Mouse (Mus musculus) hindbrain, embryonic 15.5 days (tissue): ENCODE measurements around the gene Rgs3. TPM values are rescaled to one million over a fixed set of nuclear protein-coding genes. Genes with fewer than 3 reads are reported as not detected.

ENCODE experiments used
- ATAC-seq: fragments of 200-750 bp; cut with Nextera tagmentation; 2 replicates; pipeline ENCODE4 v1.8.0; 2017; ENCODE audit warnings: low read depth, moderate number of reproducible peaks, moderate TSS enrichment; ENCODE audit not compliant: low FRiP score
- H3K27ac ChIP-seq: fragments of 300-500 bp; sonication (generic); replicated peaks from 2 replicates; pipeline ENCODE4 v1.5.1; 2015; ENCODE audit warnings: mild to moderate bottlenecking, inconsistent platforms
- H3K27me3 ChIP-seq: fragments of 300-500 bp; sonication (generic); 2 replicates; pipeline ENCODE4 v1.6.1; 2015; ENCODE audit warnings: control low read depth, inconsistent platforms
- H3K36me3 ChIP-seq: fragments of 300-500 bp; sonication (generic); 2 replicates; pipeline ENCODE4 v1.6.1; 2015; ENCODE audit warnings: control low read depth, inconsistent platforms
- H3K4me1 ChIP-seq: fragments of 300-500 bp; sonication (generic); replicated peaks from 2 replicates; pipeline ENCODE4 v1.6.1; 2015; ENCODE audit warnings: control low read depth, inconsistent platforms
- H3K4me2 ChIP-seq: fragments of 300-500 bp; sonication (generic); 2 replicates; pipeline ENCODE4 v1.6.1; 2015; ENCODE audit warnings: moderate library complexity, mild to moderate bottlenecking, inconsistent platforms
- H3K4me3 ChIP-seq: fragments of 300-500 bp; sonication (generic); 2 replicates; pipeline ENCODE4 v1.5.1; 2015; ENCODE audit warnings: mild to moderate bottlenecking, inconsistent platforms
- H3K9ac ChIP-seq: fragments of 300-500 bp; sonication (generic); 2 replicates; pipeline ENCODE4 v1.6.1; 2015; ENCODE audit warnings: inconsistent platforms
- H3K9me3 ChIP-seq: fragments of 300-500 bp; sonication (generic); 2 replicates; pipeline ENCODE4 v1.6.1; 2016; ENCODE audit warnings: control low read depth, inconsistent platforms
- WGBS: fragments of 180-500 bp; shearing (Covaris S2); methylation state at CpG from one replicate; pipeline ENCODE4 v1.1.7; 2015; 5-methylcytosine and 5-hydroxymethylcytosine counted together
- polyA plus RNA-seq: library from polyadenylated mRNA; unstranded; fragments of >200 nt; fragmentation: Nextera tagmentation; extraction: Ambion mirVana; gene quantifications from 2 replicates; pipeline ENCODE4 v1.2.1, GENCODE M21; 2015

Rgs3 gene
- polyA plus RNA-seq, 1 experiment from 2014 or later: 69.3 TPM

DNA sequence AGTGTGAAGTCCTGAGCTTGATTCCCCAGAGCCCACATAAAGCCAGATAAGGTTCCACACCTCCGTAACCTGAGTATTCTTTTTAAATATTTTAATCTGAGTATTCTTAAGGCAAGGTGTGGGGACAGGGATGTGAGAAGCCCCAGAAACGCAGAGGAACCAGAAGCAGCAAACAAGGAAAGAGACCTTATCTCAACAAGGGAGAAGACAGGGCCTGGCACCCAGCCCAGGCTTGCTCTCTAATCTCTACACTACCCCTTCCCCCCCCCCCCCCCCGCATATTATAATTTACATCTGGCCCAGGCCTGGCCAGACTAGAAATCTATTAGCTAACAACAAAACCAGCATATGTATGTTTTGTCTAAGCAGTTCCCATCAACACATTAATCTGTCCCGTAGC is 131.3 kb downstream of the Rgs3 start:
- ATAC-seq: no peak
- H3K4me1 ChIP-seq: peaks cover 20% of the 10 kb centered on the region
- H3K9ac ChIP-seq: no peak overlapping the region
- H3K27ac ChIP-seq: no peak overlapping the region
- no peaks in the 10 kb centered on the region for H3K9me3 ChIP-seq
- 0 out of 2 replicates have a peak, but pooled peaks cover 18% of the 10 kb centered on the region for H3K36me3 ChIP-seq
- 78% methylated on average over 3 of the region's 4 CpGs for whole genome bisulfite sequencing
- H3K4me3 ChIP-seq: no peak overlapping the region
- no peaks in the 10 kb centered on the region for H3K27me3 ChIP-seq
- H3K4me2 ChIP-seq: no peak overlapping the region

DNA sequence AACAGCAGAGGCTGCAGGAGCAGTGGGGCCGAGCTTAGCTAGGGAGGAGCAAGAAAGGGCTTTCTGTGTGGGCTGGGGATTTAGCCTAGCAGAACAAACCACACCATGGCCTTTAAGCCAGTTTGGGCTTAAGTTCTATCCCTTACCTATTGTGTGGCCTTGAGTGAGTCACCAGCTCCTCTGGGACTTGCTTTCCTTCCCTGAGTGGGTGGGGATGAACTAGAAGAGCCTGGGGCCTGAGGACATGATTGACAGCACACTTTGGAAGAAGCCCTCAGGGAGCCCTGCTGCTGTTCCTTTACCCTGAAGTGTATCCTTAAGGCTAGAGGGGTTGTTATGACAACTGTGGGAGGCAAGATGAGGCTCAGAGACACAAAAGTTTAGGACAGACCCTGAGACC is 132.0 kb downstream of the Rgs3 start:
- no peak overlapping the region for H3K4me3 ChIP-seq
- H3K4me1 ChIP-seq: peaks cover 25% of the 10 kb centered on the region
- no peak for ATAC-seq
- H3K27ac ChIP-seq: no peak overlapping the region
- no peak overlapping the region for H3K4me2 ChIP-seq
- H3K27me3 ChIP-seq: no peaks in the 10 kb centered on the region
- H3K9me3 ChIP-seq: no peaks in the 10 kb centered on the region
- WGBS: 72% methylated on average over 1 of the region's 1 CpGs
- H3K36me3 ChIP-seq: 0 out of 2 replicates have a peak, but pooled peaks cover 18% of the 10 kb centered on the region
- H3K9ac ChIP-seq: no peak overlapping the region

DNA sequence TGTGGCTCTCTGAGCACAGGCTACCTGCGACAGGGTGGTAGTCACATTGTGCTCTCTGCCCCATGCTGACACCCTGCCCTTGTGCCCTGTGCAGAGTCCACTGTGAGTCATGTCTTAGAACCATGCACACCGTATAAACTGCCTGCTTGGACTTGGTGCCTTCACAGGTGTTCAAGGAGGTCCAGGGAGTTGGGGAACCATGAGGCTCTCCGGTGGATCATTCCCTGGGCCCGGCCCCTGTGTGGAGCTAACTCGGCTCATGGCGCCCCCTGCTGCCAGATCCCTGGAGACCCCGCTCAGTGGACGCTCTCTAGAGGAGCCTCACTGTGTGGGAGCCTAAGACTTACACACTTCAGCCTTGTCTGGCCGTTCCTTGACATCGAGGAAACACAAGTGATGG is 134.2 kb downstream of the Rgs3 start:
- no peak overlapping the region for H3K4me2 ChIP-seq
- H3K36me3 ChIP-seq: 0 out of 2 replicates have a peak, but pooled peaks cover 18% of the 10 kb centered on the region

DNA sequence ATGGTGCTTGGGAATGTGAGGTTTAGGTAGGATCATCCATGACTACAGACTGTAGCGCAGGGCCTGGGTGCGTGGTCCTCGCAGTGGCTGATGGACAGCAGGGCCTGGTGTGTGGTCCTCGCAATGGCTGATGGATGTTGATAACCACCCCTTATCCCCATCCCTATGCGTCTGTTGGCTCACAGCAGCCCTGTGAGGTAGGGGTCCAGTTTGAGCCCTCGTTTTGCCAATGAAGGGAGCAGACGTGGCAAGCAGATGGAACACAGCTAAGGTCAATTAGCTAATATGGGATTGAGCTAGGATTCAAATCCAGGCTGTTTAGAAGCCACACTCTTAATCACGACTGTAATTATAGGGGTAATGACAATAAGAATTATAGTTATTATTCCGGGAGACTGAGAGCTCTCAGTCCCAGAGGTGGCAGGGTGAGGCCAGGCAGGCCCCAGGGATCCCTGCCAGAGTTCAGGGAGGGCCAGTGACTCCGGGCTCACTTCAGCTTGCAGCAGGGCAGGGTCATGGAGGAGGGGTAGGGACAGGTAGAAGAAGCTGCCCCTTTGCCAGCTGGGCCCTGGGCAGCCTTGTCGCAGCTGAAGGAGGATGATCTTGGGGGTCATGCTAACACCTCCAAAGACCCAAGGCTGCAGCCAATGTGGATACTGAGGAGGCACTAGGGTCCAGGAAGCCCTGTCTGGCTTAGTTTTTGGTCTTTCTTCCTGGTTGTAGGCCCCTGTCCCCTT is 135.2 kb downstream of the Rgs3 start:
- Histone ChIP-seq H3K36me3 (peaks cover 19% of the 10 kb centered on the region; the same call in 1 of the 2 replicates), H3K4me3 (no peak overlapping the region), H3K4me2 (no peak overlapping the region), H3K4me1 (peaks cover 54% of the 10 kb centered on the region), H3K27ac (no peak overlapping the region), H3K27me3 (no peaks in the 10 kb centered on the region), H3K9me3 (no peaks in the 10 kb centered on the region), H3K9ac (no peak overlapping the region)
- WGBS: 62% methylated on average over 11 of the region's 11 CpGs
- ATAC-seq: no peak

More for the DNA sequence above, 134.2 kb downstream of the Rgs3 start:
- Histone ChIP-seq H3K27me3 (no peaks in the 10 kb centered on the region), H3K4me3 (no peak overlapping the region), H3K4me1 (peaks cover 43% of the 10 kb centered on the region), H3K27ac (no peak overlapping the region), H3K9me3 (no peaks in the 10 kb centered on the region), H3K9ac (no peak overlapping the region)
- ATAC-seq: no peak; the same call in 1 of the 2 replicates
- 42% methylated on average over 10 of the region's 10 CpGs for WGBS

DNA sequence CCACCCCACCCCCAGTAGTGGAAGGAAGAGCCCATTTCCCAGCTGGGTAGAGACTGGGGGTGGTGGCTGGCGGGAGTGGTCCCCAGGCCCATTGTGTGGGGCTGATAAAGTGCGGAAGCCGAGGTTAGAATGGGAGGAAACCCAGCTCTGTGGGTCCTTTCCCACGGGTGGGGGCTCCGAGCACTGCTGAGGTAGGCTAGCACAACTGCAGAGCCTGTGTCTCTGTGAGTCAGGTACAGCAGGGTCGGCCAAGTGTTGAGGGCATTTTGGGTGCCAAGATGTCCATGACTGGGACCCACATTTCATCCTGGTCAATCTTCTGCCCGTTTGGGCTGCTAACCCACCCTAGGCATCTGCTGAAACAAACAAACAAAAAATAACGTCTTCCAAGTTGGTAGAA is 135.9 kb downstream of the Rgs3 start:
- Histone ChIP-seq H3K9me3 (no peaks in the 10 kb centered on the region), H3K9ac (no peak overlapping the region), H3K4me3 (no peak overlapping the region), H3K36me3 (peaks cover 25% of the 10 kb centered on the region), H3K27me3 (no peaks in the 10 kb centered on the region), H3K4me1 (peaks cover 60% of the 10 kb centered on the region), H3K4me2 (no peak overlapping the region), H3K27ac (no peak overlapping the region; the same call in 1 of the 2 replicates)
- 64% methylated on average over 8 of the region's 8 CpGs for WGBS
- no peak for ATAC-seq

DNA sequence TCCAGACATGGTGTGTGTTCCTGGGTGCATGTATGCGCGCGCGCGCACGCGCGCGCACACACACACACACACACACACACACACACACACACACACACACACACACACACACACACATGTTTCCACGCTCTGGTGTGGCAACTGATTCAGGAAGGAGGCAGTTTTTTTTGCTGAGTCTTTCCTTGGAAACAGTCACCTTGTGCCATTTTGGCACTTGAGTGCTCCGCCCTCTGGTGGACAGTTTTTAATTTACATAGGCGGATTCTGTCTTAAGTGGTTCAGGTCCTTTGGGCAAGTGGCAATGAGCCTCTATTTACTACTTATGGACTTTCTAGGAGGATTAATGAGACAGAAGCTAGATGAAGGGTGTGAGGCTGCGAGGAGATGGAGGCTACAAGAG is 136.3 kb downstream of the Rgs3 start:
- Histone ChIP-seq H3K4me1 (peaks cover 61% of the 10 kb centered on the region), H3K27me3 (no peaks in the 10 kb centered on the region), H3K9ac (no peak overlapping the region), H3K36me3 (peaks cover 24% of the 10 kb centered on the region), H3K27ac (no peak overlapping the region; the same call in 1 of the 2 replicates), H3K9me3 (no peaks in the 10 kb centered on the region), H3K4me3 (no peak overlapping the region), H3K4me2 (no peak overlapping the region)
- ATAC-seq: no peak
- WGBS: 16% methylated on average over 4 of the region's 13 CpGs

DNA sequence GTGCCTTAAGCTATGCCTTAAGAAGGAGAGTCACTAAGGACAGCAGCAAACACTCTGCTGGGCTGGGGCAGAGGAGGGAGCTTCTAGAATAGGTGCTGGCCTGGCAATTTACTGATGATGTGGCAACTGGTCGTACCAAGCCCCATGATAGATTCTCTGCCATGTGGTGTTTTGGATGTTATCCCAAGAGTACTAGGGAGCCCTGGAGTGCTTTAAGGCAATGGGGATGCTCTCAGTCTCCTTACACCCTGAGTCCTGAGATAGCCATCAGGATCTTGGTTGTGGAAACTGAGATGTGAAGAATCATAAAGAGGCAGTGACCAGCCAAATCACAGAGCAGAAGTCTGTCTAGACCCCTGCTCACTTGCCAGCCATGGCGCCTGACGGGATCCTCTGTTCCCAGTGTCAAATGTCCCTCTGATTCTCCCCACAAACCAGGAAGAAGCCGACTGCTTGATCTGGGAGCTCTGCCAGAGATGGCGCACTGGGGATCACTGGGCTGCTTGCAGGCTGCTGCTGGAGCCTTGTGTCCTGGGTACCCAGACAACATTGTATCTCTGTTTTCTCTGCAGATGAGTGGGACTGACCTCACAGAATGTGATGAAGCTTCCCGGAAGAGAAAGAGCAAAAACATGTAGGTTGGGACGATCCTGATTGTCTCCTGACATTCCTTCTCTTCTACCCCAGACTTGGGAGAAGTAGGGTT is 137.2 kb downstream of the Rgs3 start:
- 0 out of 2 replicates have a peak overlapping the region, but pooled peaks have one; percentile 16 for H3K27ac ChIP-seq
- no peak overlapping the region for H3K9ac ChIP-seq
- H3K27me3 ChIP-seq: no peaks in the 10 kb centered on the region
- ATAC-seq: no peak
- H3K4me2 ChIP-seq: no peak overlapping the region
- WGBS: 45% methylated on average over 7 of the region's 7 CpGs
- peaks cover 61% of the 10 kb centered on the region for H3K4me1 ChIP-seq
- no peaks in the 10 kb centered on the region for H3K9me3 ChIP-seq
- no peak overlapping the region for H3K4me3 ChIP-seq
- H3K36me3 ChIP-seq: peaks cover 24% of the 10 kb centered on the region

DNA sequence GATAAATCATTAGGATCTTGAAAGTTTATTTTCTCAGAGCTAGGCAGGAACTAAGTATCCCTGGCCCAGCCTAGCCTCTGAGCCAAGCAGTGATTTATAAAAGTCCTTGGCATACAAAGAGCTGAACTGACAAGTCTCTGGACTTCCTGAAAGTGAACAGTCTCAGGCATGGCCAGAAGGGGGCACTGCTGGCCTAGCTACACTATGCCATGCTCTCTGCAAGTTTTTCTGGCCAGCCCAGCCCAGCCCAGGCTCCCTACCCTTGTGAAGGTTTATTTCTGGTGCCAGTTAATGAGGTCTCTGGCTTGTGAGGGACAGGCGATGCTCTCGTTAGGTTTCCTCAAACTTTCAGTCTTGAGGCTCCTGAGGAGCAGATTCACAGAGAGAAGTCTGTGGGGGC is 137.8 kb downstream of the Rgs3 start:
- 19% methylated on average over 2 of the region's 2 CpGs for WGBS
- H3K4me2 ChIP-seq: no peak overlapping the region
- ATAC-seq: peak; percentile 43; the same call in 1 of the 2 replicates
- H3K27me3 ChIP-seq: no peaks in the 10 kb centered on the region
- peaks cover 19% of the 10 kb centered on the region for H3K36me3 ChIP-seq
- peaks cover 61% of the 10 kb centered on the region for H3K4me1 ChIP-seq
- no peak overlapping the region for H3K9ac ChIP-seq
- 0 out of 2 replicates have a peak overlapping the region, but pooled peaks have one; percentile 16 for H3K27ac ChIP-seq
- H3K4me3 ChIP-seq: no peak overlapping the region
- no peaks in the 10 kb centered on the region for H3K9me3 ChIP-seq

DNA sequence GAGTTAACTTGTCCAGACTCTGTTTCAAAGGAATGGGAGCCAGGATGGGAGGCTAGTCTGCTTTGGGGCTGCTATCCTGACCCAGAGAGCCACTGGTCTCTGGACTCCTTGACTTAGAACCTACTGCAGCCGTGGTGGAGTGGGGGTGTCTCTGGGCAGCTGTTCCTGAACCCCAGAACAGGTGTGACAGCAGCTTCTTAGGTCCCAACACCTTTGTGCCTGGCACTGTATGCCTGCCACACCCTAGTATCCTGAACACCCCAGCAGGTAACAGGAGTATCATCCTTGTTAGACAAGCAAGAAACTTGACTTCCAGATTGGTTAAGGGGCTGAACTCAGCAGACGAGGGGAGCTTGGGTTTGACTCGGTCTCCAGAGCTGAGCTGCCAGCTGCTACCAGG is 138.9 kb downstream of the Rgs3 start:
- Histone ChIP-seq H3K4me1 (peaks cover 61% of the 10 kb centered on the region), H3K27ac (0 out of 2 replicates have a peak overlapping the region, but pooled peaks have one; percentile 25), H3K36me3 (peaks cover 22% of the 10 kb centered on the region), H3K9me3 (no peaks in the 10 kb centered on the region), H3K4me2 (no peak overlapping the region), H3K4me3 (no peak overlapping the region), H3K27me3 (no peaks in the 10 kb centered on the region), H3K9ac (no peak overlapping the region)
- 67% methylated on average over 3 of the region's 3 CpGs for WGBS
- ATAC-seq: no peak

DNA sequence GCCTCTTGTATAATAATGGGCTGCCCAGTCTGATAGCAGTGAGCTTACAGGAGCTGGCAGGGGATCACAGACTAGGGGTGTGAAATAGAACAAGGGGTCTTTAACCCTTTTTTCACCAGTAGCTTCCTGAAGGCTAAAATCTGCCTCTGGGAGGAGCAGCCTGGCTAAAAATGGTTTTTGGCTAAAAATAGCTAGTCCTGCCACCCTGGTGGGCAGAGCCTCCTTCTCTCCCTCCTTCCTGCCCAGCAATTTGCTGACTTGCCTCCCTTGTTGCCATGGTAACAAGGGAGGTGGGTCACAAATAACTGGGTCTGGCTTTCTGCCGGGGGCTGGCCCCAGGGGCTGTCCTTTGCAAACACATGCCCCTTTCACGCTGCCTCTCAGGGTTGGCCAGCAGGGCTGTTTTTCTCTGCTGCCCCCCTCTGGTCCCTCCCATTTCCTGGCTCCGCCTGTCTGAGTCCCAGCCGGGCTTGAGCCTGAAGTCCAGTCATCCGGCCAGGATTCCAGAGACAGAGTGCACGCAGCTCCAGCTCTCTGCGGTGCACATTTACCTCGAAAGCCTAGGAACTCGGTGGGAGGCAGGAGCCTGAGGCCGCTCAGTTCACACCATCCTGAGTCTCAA is 139.7 kb downstream of the Rgs3 start:
- peaks cover 61% of the 10 kb centered on the region for H3K4me1 ChIP-seq
- peak overlapping the region; percentile 16 for H3K4me3 ChIP-seq
- WGBS: 1% methylated on average over 10 of the region's 10 CpGs

DNA sequence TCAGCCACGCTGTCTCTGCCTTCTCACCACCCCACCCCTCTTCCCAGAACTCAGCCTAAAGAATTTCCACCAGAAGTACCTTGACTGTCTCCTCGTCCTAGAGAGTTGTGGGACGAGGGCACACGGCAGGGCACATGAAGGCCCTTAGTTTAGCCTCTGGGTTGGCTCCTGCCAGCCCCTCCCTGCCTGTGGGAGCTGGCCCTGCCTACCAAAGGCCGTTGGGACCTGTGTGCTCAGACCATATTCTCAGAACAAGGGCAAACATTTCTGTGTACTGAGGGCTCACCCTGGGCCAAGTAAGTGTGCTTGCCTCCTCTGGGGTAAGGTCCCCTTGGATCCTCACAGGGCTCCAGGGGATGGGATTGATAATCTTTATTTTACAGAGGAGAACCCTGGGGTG is 140.8 kb downstream of the Rgs3 start:
- Histone ChIP-seq H3K4me2 (peak overlapping the region; percentile 41), H3K9ac (no peak overlapping the region), H3K27ac (no peak overlapping the region), H3K9me3 (no peaks in the 10 kb centered on the region), H3K4me1 (peaks cover 49% of the 10 kb centered on the region), H3K4me3 (peak overlapping the region; percentile 16; the same call in 1 of the 2 replicates), H3K36me3 (peaks cover 23% of the 10 kb centered on the region), H3K27me3 (no peaks in the 10 kb centered on the region)
- no peak for ATAC-seq
- WGBS: 85% methylated on average over 5 of the region's 5 CpGs

More for the DNA sequence above, 139.7 kb downstream of the Rgs3 start:
- peaks cover 23% of the 10 kb centered on the region for H3K36me3 ChIP-seq
- H3K4me2 ChIP-seq: peak overlapping the region; percentile 41
- peak overlapping the region; percentile 43 for H3K27ac ChIP-seq
- peak; percentile 85 for ATAC-seq
- no peaks in the 10 kb centered on the region for H3K9me3 ChIP-seq
- no peaks in the 10 kb centered on the region for H3K27me3 ChIP-seq
- H3K9ac ChIP-seq: no peak overlapping the region

DNA sequence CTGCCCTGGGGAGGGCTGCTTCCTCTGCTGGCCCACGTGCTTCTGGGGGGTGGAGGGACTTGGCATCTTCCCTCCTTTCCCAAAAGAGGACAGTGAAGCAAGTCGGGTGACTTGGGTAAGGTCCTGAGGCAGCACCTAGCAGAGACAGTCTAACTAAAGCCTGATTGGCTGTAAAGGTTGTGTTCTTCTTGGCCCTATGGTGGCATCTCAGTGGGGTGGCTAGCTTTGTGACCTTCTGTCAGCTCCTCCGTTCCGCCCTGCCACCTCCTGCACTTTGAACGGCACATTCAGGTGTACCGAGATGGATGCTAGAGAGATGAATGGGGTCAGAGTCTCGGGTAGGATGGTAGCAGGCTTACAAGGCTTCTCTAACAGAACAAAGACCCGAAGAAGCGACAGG is 143.5 kb downstream of the Rgs3 start:
- H3K36me3 ChIP-seq: peaks cover 23% of the 10 kb centered on the region
- WGBS: 78% methylated on average over 9 of the region's 9 CpGs
- no peak overlapping the region for H3K4me3 ChIP-seq
- ATAC-seq: no peak
- H3K27ac ChIP-seq: no peak overlapping the region
- no peak overlapping the region for H3K9ac ChIP-seq
- no peaks in the 10 kb centered on the region for H3K9me3 ChIP-seq
- H3K4me2 ChIP-seq: no peak overlapping the region
- no peaks in the 10 kb centered on the region for H3K27me3 ChIP-seq
- H3K4me1 ChIP-seq: peaks cover 24% of the 10 kb centered on the region
